Mouse (Mus musculus): ENCODE measurements around the gene Fam206a. TPM values are rescaled to one million over a fixed set of nuclear protein-coding genes. Genes with fewer than 3 reads are reported as not detected.

Gene Fam206a
- total RNA-seq (2021): 1 to 10 TPM; 1.1 to 2.3 TPM
- long read RNA-seq, experiment 1: 0 reads
- long read RNA-seq, experiment 2, partial matches to known transcripts: 0 of 1 reads
- long read RNA-seq, experiment 2, other reads (novel, unspliced or antisense): 1 of 1 reads

- intact Hi-C loops (cut with DNase I): no loop called here
- DNase-seq: peak; percentile 89 to 99
These were observed at the start of gene Fam206a, which contains the start of gene Elp1 for GRCm38 (mm10) chr4:56801907-56802668. TSS of gene Fam206a (plus strand) at chr4:56802345. TSS of gene Elp1 (minus strand) at chr4:56802331.

- intact Hi-C loops (cut with DNase I): no loop called here
- no peak for DNase-seq
These were observed 46.1 kb upstream of the Fam206a start for GRCm38 (mm10) chr4:56756021-56756420.

- DNase-seq: no peak
- intact Hi-C loops (cut with DNase I): no loop called here
These were observed 45.1 kb upstream of the Fam206a start for GRCm38 (mm10) chr4:56756966-56757600.

GRCm38 (mm10) chr4:56757693-56758092 is 44.5 kb upstream of the Fam206a start:
- intact Hi-C loops (cut with DNase I): no loop called here
- no peak for DNase-seq

GRCm38 (mm10) chr4:56767861-56768284 is 34.3 kb upstream of the Fam206a start:
- intact Hi-C loops (cut with DNase I): no loop called here
- no peak for DNase-seq

GRCm38 (mm10) chr4:56768913-56769312 is 33.2 kb upstream of the Fam206a start:
- intact Hi-C loops (cut with DNase I): no loop called here
- DNase-seq: no peak

- DNase-seq: no peak
- intact Hi-C loops (cut with DNase I): no loop called here
These were observed 31.1 kb upstream of the Fam206a start for GRCm38 (mm10) chr4:56771065-56771464.

- no peak for DNase-seq
- intact Hi-C loops (cut with DNase I): no loop called here
These were observed 10.8 kb upstream of the Fam206a start for GRCm38 (mm10) chr4:56791373-56791772.

- DNase-seq: no peak
- intact Hi-C loops (cut with DNase I): no loop called here
These were observed 565 bp downstream of the Fam206a start for GRCm38 (mm10) chr4:56802669-56803150.

GRCm38 (mm10) chr4:56809050-56809449 is 6.9 kb downstream of the Fam206a start:
- no peak for DNase-seq
- intact Hi-C loops (cut with DNase I): no loop called here

- intact Hi-C loops (cut with DNase I): no loop called here
- DNase-seq: no peak
These were observed 9.5 kb downstream of the Fam206a start for GRCm38 (mm10) chr4:56811642-56812041.

- intact Hi-C loops (cut with DNase I): no loop called here
- DNase-seq: no peak
These were observed 10.0 kb downstream of the Fam206a start for GRCm38 (mm10) chr4:56812096-56812495.

GRCm38 (mm10) chr4:56815131-56815530 is 13.0 kb downstream of the Fam206a start:
- no peak for DNase-seq
- intact Hi-C loops (cut with DNase I): no loop called here

GRCm38 (mm10) chr4:56820017-56820550 is 17.9 kb downstream of the Fam206a start:
- DNase-seq: no peak
- intact Hi-C loops (cut with DNase I): no loop called here

GRCm38 (mm10) chr4:56824231-56824630 is 22.1 kb downstream of the Fam206a start:
- DNase-seq: no peak
- intact Hi-C loops (cut with DNase I): no loop called here

GRCm38 (mm10) chr4:56828932-56829331 is 26.8 kb downstream of the Fam206a start:
- no peak for DNase-seq
- intact Hi-C loops (cut with DNase I): no loop called here

GRCm38 (mm10) chr4:56829511-56829921 is 27.4 kb downstream of the Fam206a start:
- intact Hi-C loops (cut with DNase I): no loop called here
- peak; percentile 25 to 34 for DNase-seq

- DNase-seq: no peak
- intact Hi-C loops (cut with DNase I): no loop called here
These were observed 29.0 kb downstream of the Fam206a start for GRCm38 (mm10) chr4:56831013-56831609.

- intact Hi-C loops (cut with DNase I): no loop called here
- no peak for DNase-seq
These were observed 29.9 kb downstream of the Fam206a start for GRCm38 (mm10) chr4:56831998-56832397.

- no peak for DNase-seq
- intact Hi-C loops (cut with DNase I): no loop called here
These were observed 35.5 kb downstream of the Fam206a start for GRCm38 (mm10) chr4:56837661-56838060.

GRCm38 (mm10) chr4:56840297-56840696 is 38.2 kb downstream of the Fam206a start:
- intact Hi-C loops (cut with DNase I): no loop called here
- no peak for DNase-seq

Measured in gastrocnemius, postnatal 36 days (tissue).